Mouse (Mus musculus) cerebral cortex, adult 2 months (tissue): ENCODE data around the gene Iqsec1.

Source experiments
- WGBS: fragments of 180-500 bp; shearing (Covaris S2); methylation state at CpG from one replicate; pipeline ENCODE4 v1.1.7; 2018; 5-methylcytosine and 5-hydroxymethylcytosine counted together

The Iqsec1 gene

GRCm38 (mm10) chr6:90969341-90969871, 19.1 kb downstream of the Iqsec1 start:
- 43% methylated on average over 2 of the region's 2 CpGs for WGBS

GRCm38 (mm10) chr6:90953349-90953748, 35.1 kb downstream of the Iqsec1 start:
- WGBS, result 57% methylated on average over 4 of the region's 4 CpGs

GRCm38 (mm10) chr6:90950936-90951335, 37.5 kb downstream of the Iqsec1 start:
- WGBS, result 64% methylated on average over 2 of the region's 2 CpGs

- 86% methylated on average over 1 of the region's 1 CpGs for WGBS
Observed at GRCm38 (mm10) chr6:90948097-90948496, 40.4 kb downstream of the Iqsec1 start.

GRCm38 (mm10) chr6:90945560-90946230, 42.8 kb downstream of the Iqsec1 start:
- WGBS, result 43% methylated on average over 2 of the region's 2 CpGs

- WGBS, result 30% methylated on average over 3 of the region's 3 CpGs
Observed at GRCm38 (mm10) chr6:90941257-90941656, 47.2 kb downstream of the Iqsec1 start.

- WGBS, result 88% methylated on average over 3 of the region's 3 CpGs
Observed at GRCm38 (mm10) chr6:90933656-90934055, 54.8 kb downstream of the Iqsec1 start.

GRCm38 (mm10) chr6:90928806-90929205, 59.7 kb downstream of the Iqsec1 start:
- 86% methylated on average over 2 of the region's 2 CpGs for WGBS

- 18% methylated on average over 3 of the region's 3 CpGs for WGBS
Observed at GRCm38 (mm10) chr6:90925472-90925871, 63.0 kb downstream of the Iqsec1 start.

- WGBS, result 62% methylated on average over 3 of the region's 3 CpGs
Observed at GRCm38 (mm10) chr6:90924796-90925195, 63.7 kb downstream of the Iqsec1 start.

- WGBS, result 76% methylated on average over 4 of the region's 4 CpGs
Observed at GRCm38 (mm10) chr6:90924379-90924778, 64.1 kb downstream of the Iqsec1 start.

- WGBS, result 72% methylated on average over 9 of the region's 9 CpGs
Observed at GRCm38 (mm10) chr6:90921259-90921946, 67.1 kb downstream of the Iqsec1 start.

- 42% methylated on average over 5 of the region's 5 CpGs for WGBS
Observed at GRCm38 (mm10) chr6:90920510-90921220, 67.8 kb downstream of the Iqsec1 start.

GRCm38 (mm10) chr6:90919636-90920420, 68.7 kb downstream of the Iqsec1 start:
- 55% methylated on average over 4 of the region's 4 CpGs for WGBS

GRCm38 (mm10) chr6:90915585-90915984, 72.9 kb downstream of the Iqsec1 start:
- WGBS, result 56% methylated on average over 2 of the region's 2 CpGs

- WGBS, result 71% methylated on average over 5 of the region's 5 CpGs
Observed at GRCm38 (mm10) chr6:90913771-90914170, 74.7 kb downstream of the Iqsec1 start.

- WGBS, result 52% methylated on average over 6 of the region's 6 CpGs
Observed at GRCm38 (mm10) chr6:90912768-90913167, 75.7 kb downstream of the Iqsec1 start.

- 58% methylated on average over 2 of the region's 2 CpGs for WGBS
Observed at GRCm38 (mm10) chr6:90904143-90904542, 84.3 kb downstream of the Iqsec1 start.

GRCm38 (mm10) chr6:90900302-90900701, 88.2 kb downstream of the Iqsec1 start:
- WGBS, result 75% methylated on average over 6 of the region's 6 CpGs

- 68% methylated on average over 1 of the region's 1 CpGs for WGBS
Observed at GRCm38 (mm10) chr6:90899266-90899665, 89.2 kb downstream of the Iqsec1 start.

- WGBS, result 37% methylated on average over 1 of the region's 1 CpGs
Observed at GRCm38 (mm10) chr6:90898107-90898506, 90.4 kb downstream of the Iqsec1 start.

GRCm38 (mm10) chr6:90892401-90892800, 96.1 kb downstream of the Iqsec1 start:
- WGBS, result 98% methylated on average over 1 of the region's 1 CpGs
